ENCODE assay signal across 8 mouse cellular contexts in genomic region chr9:20878041-20878709, GRCm38 (mm10). TPM values are rescaled to one million over a fixed set of nuclear protein-coding genes. Genes with fewer than 3 reads are reported as not detected.
DNase-seq lines count a peak whose midpoint lies in the region; ATAC-seq and TF ChIP-seq lines count a peak whose summit lies in the region.

No protein-coding gene starts in this region.

- TF ChIP-seq EP300 in heart, postnatal 0 days (IDR thresholded peaks at IDR 0.05; ENCODE audit: low read depth) = no peak

- peak overlapping the region; percentile 93 for H3K27ac ChIP-seq in forebrain, embryonic 12.5 days
- H3K27ac ChIP-seq in heart, postnatal 0 days (ENCODE audit: low read depth) = peak overlapping the region; percentile 89
- H3K27ac ChIP-seq in liver, embryonic 16.5 days (ENCODE audit: low read length) = peak overlapping the region; percentile 93
- peak overlapping the region; percentile 95 for H3K27ac ChIP-seq in neural tube, embryonic 13.5 days (replicated peaks)
- peak overlapping the region; percentile 85 for H3K27ac ChIP-seq in testis, adult 2 months (ENCODE audit: control insufficient read depth, insufficient read depth, low read depth, low read length)

- peak; percentile 97 for DNase-seq in c-Kit-positive CD71-positive TER-119-positive erythroid progenitor cells, embryonic 14.5 days (ENCODE audit: low spot score)
- peak; percentile 98 for DNase-seq in heart, postnatal 0 days (ENCODE audit: low spot score)
- DNase-seq in kidney, postnatal 4 days = peak; percentile 100

- TF ChIP-seq POLR2A in testis, adult 2 months (IDR thresholded peaks at IDR 0.05; ENCODE audit: control insufficient read depth, low read depth, low read length) = peak; percentile 73

- H3K4me1 ChIP-seq in E14TG2a.4 (replicated peaks; ENCODE audit: low read depth, low read length) = peaks cover 35% of the 10 kb centered on the region
- peaks cover 11% of the 10 kb centered on the region for H3K4me1 ChIP-seq in forebrain, embryonic 12.5 days
- no peaks in the 10 kb centered on the region for H3K4me1 ChIP-seq in heart, postnatal 0 days (ENCODE audit: control insufficient read depth, insufficient read depth)
- H3K4me1 ChIP-seq in liver, embryonic 16.5 days (ENCODE audit: control insufficient read depth, low read depth, low read length) = peaks cover 21% of the 10 kb centered on the region
- peaks cover 6% of the 10 kb centered on the region for H3K4me1 ChIP-seq in neural tube, embryonic 13.5 days (replicated peaks)
- peaks cover 7% of the 10 kb centered on the region for H3K4me1 ChIP-seq in testis, adult 2 months (ENCODE audit: control insufficient read depth, insufficient read depth, low read length)

- H3K36me3 ChIP-seq in E14TG2a.4 (ENCODE audit: insufficient read depth, low read length) = peaks cover 21% of the 10 kb centered on the region
- H3K36me3 ChIP-seq in forebrain, embryonic 12.5 days (replicated peaks) = no peaks in the 10 kb centered on the region
- H3K36me3 ChIP-seq in heart, postnatal 0 days (replicated peaks; ENCODE audit: control insufficient read depth, insufficient read depth, low read length) = no peaks in the 10 kb centered on the region
- H3K36me3 ChIP-seq in liver, embryonic 16.5 days (ENCODE audit: control insufficient read depth, insufficient read depth) = no peaks in the 10 kb centered on the region
- no peaks in the 10 kb centered on the region for H3K36me3 ChIP-seq in neural tube, embryonic 13.5 days
- H3K36me3 ChIP-seq in testis, adult 2 months (ENCODE audit: control insufficient read depth, insufficient read depth, low read length) = no peaks in the 10 kb centered on the region

- H3K9me3 ChIP-seq in E14TG2a.4 (ENCODE audit: low read length) = peaks cover 36% of the 10 kb centered on the region
- H3K9me3 ChIP-seq in forebrain, embryonic 12.5 days = no peaks in the 10 kb centered on the region
- H3K9me3 ChIP-seq in heart, postnatal 0 days (replicated peaks; ENCODE audit: control insufficient read depth, low read length) = no peaks in the 10 kb centered on the region
- no peaks in the 10 kb centered on the region for H3K9me3 ChIP-seq in liver, embryonic 16.5 days (replicated peaks; ENCODE audit: control insufficient read depth, low read length)
- H3K9me3 ChIP-seq in neural tube, embryonic 13.5 days = no peaks in the 10 kb centered on the region

- no peaks in the 10 kb centered on the region for H3K27me3 ChIP-seq in E14TG2a.4 (ENCODE audit: insufficient read depth, low read length)
- no peaks in the 10 kb centered on the region; the same call in 1 of the 2 replicates for H3K27me3 ChIP-seq in forebrain, embryonic 12.5 days
- H3K27me3 ChIP-seq in heart, postnatal 0 days (ENCODE audit: control insufficient read depth, insufficient read depth, low read length) = no peaks in the 10 kb centered on the region
- no peaks in the 10 kb centered on the region for H3K27me3 ChIP-seq in liver, embryonic 16.5 days (ENCODE audit: control insufficient read depth, insufficient read depth, low read depth, low read length)
- H3K27me3 ChIP-seq in neural tube, embryonic 13.5 days = no peaks in the 10 kb centered on the region
- no peaks in the 10 kb centered on the region for H3K27me3 ChIP-seq in testis, adult 2 months (ENCODE audit: control insufficient read depth, insufficient read depth, low read length)

- under 1% methylated on average over 69 of the region's 69 CpGs for WGBS in forebrain, embryonic 12.5 days
- WGBS in heart, postnatal 0 days = under 1% methylated on average over 69 of the region's 69 CpGs
- under 1% methylated on average over 69 of the region's 69 CpGs for WGBS in liver, embryonic 16.5 days (ENCODE audit: insufficient replicate concordance)
- under 1% methylated on average over 69 of the region's 69 CpGs for WGBS in neural tube, embryonic 13.5 days

- peak; percentile 94 for ATAC-seq in forebrain, embryonic 12.5 days (ENCODE audit: low FRiP score)
- ATAC-seq in heart, postnatal 0 days (ENCODE audit: insufficient read depth, low read depth) = peak; percentile 93
- peak; percentile 94 for ATAC-seq in liver, embryonic 16.5 days (ENCODE audit: low read depth)
- ATAC-seq in neural tube, embryonic 13.5 days (ENCODE audit: low read depth) = peak; percentile 93

- peak; percentile 22 for TF ChIP-seq CTCF in E14TG2a.4 (conservative IDR thresholded peaks at IDR 0.05; ENCODE audit: low read length)
- peak; percentile 82 for TF ChIP-seq CTCF in heart, postnatal 0 days (IDR thresholded peaks at IDR 0.05; ENCODE audit: low read depth)
- peak; percentile 60; the same call in 1 of the 2 replicates for TF ChIP-seq CTCF in testis, adult 2 months (IDR thresholded peaks at IDR 0.05; ENCODE audit: control insufficient read depth, insufficient read depth, insufficient replicate concordance, low read depth, low read length)

- peak overlapping the region; percentile 79 for H3K4me3 ChIP-seq in E14TG2a.4 (replicated peaks; ENCODE audit: low read length)
- H3K4me3 ChIP-seq in forebrain, embryonic 12.5 days (replicated peaks) = peak overlapping the region; percentile 43
- H3K4me3 ChIP-seq in heart, postnatal 0 days (ENCODE audit: low read depth, low read length) = peak overlapping the region; percentile 38
- H3K4me3 ChIP-seq in liver, embryonic 16.5 days (ENCODE audit: low read depth, low read length) = peak overlapping the region; percentile 67
- peak overlapping the region; percentile 46 for H3K4me3 ChIP-seq in neural tube, embryonic 13.5 days
- H3K4me3 ChIP-seq in testis, adult 2 months (ENCODE audit: control insufficient read depth, low read depth, low read length) = peak overlapping the region; percentile 71

- peak overlapping the region; percentile 63 for H3K4me2 ChIP-seq in forebrain, embryonic 12.5 days
- H3K4me2 ChIP-seq in heart, postnatal 0 days (ENCODE audit: low read depth, low read length) = peak overlapping the region; percentile 65
- peak overlapping the region; percentile 97 for H3K4me2 ChIP-seq in liver, embryonic 16.5 days (ENCODE audit: low read depth, low read length)
- H3K4me2 ChIP-seq in neural tube, embryonic 13.5 days = peak overlapping the region; percentile 69

- H3K9ac ChIP-seq in forebrain, embryonic 12.5 days = peak overlapping the region; percentile 68
- H3K9ac ChIP-seq in heart, postnatal 0 days (replicated peaks; ENCODE audit: low read depth, low read length) = peak overlapping the region; percentile 52
- H3K9ac ChIP-seq in liver, embryonic 16.5 days (ENCODE audit: low read depth, low read length) = peak overlapping the region; percentile 79
- H3K9ac ChIP-seq in neural tube, embryonic 13.5 days = peak overlapping the region; percentile 79

RNA-seq across cellular contexts. Expression of gene Angptl6, which starts 1.4 kb away (rescaled TPM):
- 6.0 and 6.2 TPM in 2 replicates for polyA plus RNA-seq in forebrain, embryonic 12.5 days (2016; fragmentation: Nextera tagmentation; extraction: Ambion mirVana)
- total RNA-seq in heart, postnatal 0 days (2014; rRNA removed; ENCODE audit: low replicate concordance) = 0.43 TPM in 1 of 2 replicates, not detected in the other
- 2.0 and 2.3 TPM in 2 replicates for polyA plus RNA-seq in heart, postnatal 0 days (2015; fragmentation: Nextera tagmentation; extraction: Ambion mirVana)
- polyA plus RNA-seq in liver, embryonic 16.5 days (2015; fragmentation: Nextera tagmentation; extraction: Ambion mirVana) = 8.8 and 10.0 TPM in 2 replicates
- polyA plus RNA-seq in neural tube, embryonic 13.5 days (2015; fragmentation: Nextera tagmentation; extraction: Ambion mirVana) = 8.8 and 9.7 TPM in 2 replicates
- polyA plus RNA-seq in testis, adult 2 months (2012; rRNA removed) = 0.88 and 1.1 TPM in 2 replicates

RNA-seq across cellular contexts. Expression of gene A230050P20Rik, which starts 9.7 kb away (rescaled TPM):
- polyA plus RNA-seq in forebrain, embryonic 12.5 days (2016; fragmentation: Nextera tagmentation; extraction: Ambion mirVana) = 1.4 and 1.5 TPM in 2 replicates
- total RNA-seq in heart, postnatal 0 days (2014; rRNA removed; ENCODE audit: low replicate concordance) = 4.0 and 6.8 TPM in 2 replicates
- 4.9 and 5.3 TPM in 2 replicates for polyA plus RNA-seq in heart, postnatal 0 days (2015; fragmentation: Nextera tagmentation; extraction: Ambion mirVana)
- 4.4 and 6.7 TPM in 2 replicates for polyA plus RNA-seq in liver, embryonic 16.5 days (2015; fragmentation: Nextera tagmentation; extraction: Ambion mirVana)
- 2.6 and 2.7 TPM in 2 replicates for polyA plus RNA-seq in neural tube, embryonic 13.5 days (2015; fragmentation: Nextera tagmentation; extraction: Ambion mirVana)
- 2.6 and 3.1 TPM in 2 replicates for polyA plus RNA-seq in testis, adult 2 months (2012; rRNA removed)

RNA-seq across cellular contexts. Expression of gene Ppan, which starts 9.8 kb away (rescaled TPM):
- 63.2 and 66.9 TPM in 2 replicates for polyA plus RNA-seq in forebrain, embryonic 12.5 days (2016; fragmentation: Nextera tagmentation; extraction: Ambion mirVana)
- 17.4 and 21.2 TPM in 2 replicates for total RNA-seq in heart, postnatal 0 days (2014; rRNA removed; ENCODE audit: low replicate concordance)
- 15.2 and 16.9 TPM in 2 replicates for polyA plus RNA-seq in heart, postnatal 0 days (2015; fragmentation: Nextera tagmentation; extraction: Ambion mirVana)
- 42.9 and 46.2 TPM in 2 replicates for polyA plus RNA-seq in liver, embryonic 16.5 days (2015; fragmentation: Nextera tagmentation; extraction: Ambion mirVana)
- 48.1 and 51.9 TPM in 2 replicates for polyA plus RNA-seq in neural tube, embryonic 13.5 days (2015; fragmentation: Nextera tagmentation; extraction: Ambion mirVana)
- polyA plus RNA-seq in testis, adult 2 months (2012; rRNA removed) = 28.4 and 32.2 TPM in 2 replicates

RNA-seq across cellular contexts. Expression of gene Eif3g, which starts 20.2 kb away (rescaled TPM):
- polyA plus RNA-seq in forebrain, embryonic 12.5 days (2016; fragmentation: Nextera tagmentation; extraction: Ambion mirVana) = 313 and 319 TPM in 2 replicates
- 74.5 and 86.8 TPM in 2 replicates for total RNA-seq in heart, postnatal 0 days (2014; rRNA removed; ENCODE audit: low replicate concordance)
- polyA plus RNA-seq in heart, postnatal 0 days (2015; fragmentation: Nextera tagmentation; extraction: Ambion mirVana) = 161 and 172 TPM in 2 replicates
- 149 and 161 TPM in 2 replicates for polyA plus RNA-seq in liver, embryonic 16.5 days (2015; fragmentation: Nextera tagmentation; extraction: Ambion mirVana)
- 253 and 267 TPM in 2 replicates for polyA plus RNA-seq in neural tube, embryonic 13.5 days (2015; fragmentation: Nextera tagmentation; extraction: Ambion mirVana)
- 223 and 282 TPM in 2 replicates for polyA plus RNA-seq in testis, adult 2 months (2012; rRNA removed)

RNA-seq across cellular contexts. Expression of gene Rdh8, which starts 59.9 kb away (rescaled TPM):
- polyA plus RNA-seq in forebrain, embryonic 12.5 days (2016; fragmentation: Nextera tagmentation; extraction: Ambion mirVana) = not detected in 2 replicates
- not detected in 2 replicates for total RNA-seq in heart, postnatal 0 days (2014; rRNA removed; ENCODE audit: low replicate concordance)
- not detected in 2 replicates for polyA plus RNA-seq in heart, postnatal 0 days (2015; fragmentation: Nextera tagmentation; extraction: Ambion mirVana)
- polyA plus RNA-seq in liver, embryonic 16.5 days (2015; fragmentation: Nextera tagmentation; extraction: Ambion mirVana) = not detected in 2 replicates
- not detected in 2 replicates for polyA plus RNA-seq in neural tube, embryonic 13.5 days (2015; fragmentation: Nextera tagmentation; extraction: Ambion mirVana)
- not detected in 2 replicates for polyA plus RNA-seq in testis, adult 2 months (2012; rRNA removed)

Comparison
In these comparisons a context has a peak if more than half of its experiments do, and no peak if none do; other contexts are left out.
1. Peak in every context shown above with its lines: DNase-seq, ATAC-seq, H3K4me3 ChIP-seq and H3K27ac ChIP-seq.
2. CTCF ChIP-seq: peak in every context shown above with its lines; median percentile 82 in heart, postnatal 0 days; 60 in testis, adult 2 months; 22 in E14TG2a.4.